Mouse (Mus musculus): ENCODE measurements at regions not wholly inside any gene's neighbourhood (a gene's known extent, or its start where the extent isn't known, plus 50 kb on each side); places are given as distances from the start of the nearest gene placed in this dataset.

DNA sequence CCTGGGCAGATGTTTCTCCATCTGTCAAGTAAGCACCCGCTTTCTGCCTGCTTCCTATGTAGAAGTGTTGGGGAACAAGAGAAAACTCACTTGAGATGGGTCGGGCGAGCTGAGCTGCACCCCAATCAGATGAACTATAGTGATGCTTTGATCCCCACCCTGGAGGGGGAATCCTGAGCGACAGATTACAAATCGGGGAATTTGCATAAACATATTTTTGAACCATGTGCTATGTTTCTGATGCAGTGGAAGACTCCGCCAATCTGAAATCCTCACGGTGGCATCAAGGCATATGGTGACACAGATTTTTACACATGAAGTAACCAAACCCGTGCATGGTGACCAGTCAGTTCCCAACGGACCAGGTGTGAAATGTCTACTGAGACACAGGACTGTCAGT is 231.4 kb upstream of the Chd6 start:
- TF ChIP-seq POLR2A (IDR thresholded peaks at IDR 0.05; ENCODE audit: borderline replicate concordance, control insufficient read depth, low read depth, low read length) (no peak), CTCF (IDR thresholded peaks at IDR 0.05; ENCODE audit: control insufficient read depth, insufficient read depth, low read length) (no peak)
